Mouse (Mus musculus) MEL (cell line): ENCODE data around the gene Pnpla1.

ENCODE experiments used
- CHD1 ChIP-seq: IDR thresholded peaks from 2 replicates; pipeline ENCODE4 v1.6.1; 2012; ENCODE audit warnings: low read depth, mild to moderate bottlenecking, inconsistent platforms, low read length, improper control_type of control experiment
- CTCF ChIP-seq, 3 experiments: IDR thresholded peaks in 2 of 3; conservative IDR thresholded peaks in 1 of 3; 2 replicates each; pipeline ENCODE4 v1.5.1; 2011 to 2012; ENCODE audit warnings: low read length in 3 of 3, low read depth in 2 of 3, mild to moderate bottlenecking in 2 of 3, improper control_type of control experiment in 1 of 3, inconsistent platforms in 1 of 3, mixed read lengths in 1 of 3, moderate library complexity in 1 of 3; ENCODE audit not compliant: control insufficient read depth in 1 of 3, insufficient read depth in 1 of 3, poor library complexity in 1 of 3, severe bottlenecking in 1 of 3
- GATA1 ChIP-seq: IDR thresholded peaks from 2 replicates; pipeline ENCODE4 v1.6.1; 2011; ENCODE audit warnings: low read depth, low read length, improper control_type of control experiment
- MAX ChIP-seq: IDR thresholded peaks from 2 replicates; pipeline ENCODE4 v1.6.1; 2011; ENCODE audit warnings: low read length, improper control_type of control experiment
- POLR2A ChIP-seq, 2 experiments: IDR thresholded peaks; 2 replicates each; pipeline ENCODE4 v1.6.1; 2011 to 2012; ENCODE audit warnings: low read length in 2 of 2, mild to moderate bottlenecking in 2 of 2, control low read depth in 1 of 2, improper control_type of control experiment in 1 of 2, low read depth in 1 of 2, moderate library complexity in 1 of 2; ENCODE audit not compliant: control insufficient read depth in 1 of 2, insufficient read depth in 1 of 2, poor library complexity in 1 of 2
- POLR2AphosphoS5 ChIP-seq: IDR thresholded peaks from 2 replicates; pipeline ENCODE4 v1.6.1; 2012; ENCODE audit warnings: low read depth, borderline replicate concordance, mild to moderate bottlenecking, inconsistent platforms, low read length, moderate library complexity, mixed read lengths
- TAL1 ChIP-seq: IDR thresholded peaks from 2 replicates; pipeline ENCODE4 v1.6.1; 2012; ENCODE audit warnings: mild to moderate bottlenecking, inconsistent platforms, low read length, moderate library complexity, mixed read lengths
- UBTF ChIP-seq: IDR thresholded peaks from 2 replicates; pipeline ENCODE4 v1.6.1; 2012; ENCODE audit warnings: low read depth, mild to moderate bottlenecking, inconsistent platforms, low read length, improper control_type of control experiment, moderate library complexity, borderline replicate concordance; ENCODE audit not compliant: insufficient read depth
- ZMIZ1 ChIP-seq: IDR thresholded peaks from 2 replicates; pipeline ENCODE4 v1.6.1; 2012; ENCODE audit warnings: low read depth, mild to moderate bottlenecking, inconsistent platforms, low read length, improper control_type of control experiment, moderate library complexity

DNA sequence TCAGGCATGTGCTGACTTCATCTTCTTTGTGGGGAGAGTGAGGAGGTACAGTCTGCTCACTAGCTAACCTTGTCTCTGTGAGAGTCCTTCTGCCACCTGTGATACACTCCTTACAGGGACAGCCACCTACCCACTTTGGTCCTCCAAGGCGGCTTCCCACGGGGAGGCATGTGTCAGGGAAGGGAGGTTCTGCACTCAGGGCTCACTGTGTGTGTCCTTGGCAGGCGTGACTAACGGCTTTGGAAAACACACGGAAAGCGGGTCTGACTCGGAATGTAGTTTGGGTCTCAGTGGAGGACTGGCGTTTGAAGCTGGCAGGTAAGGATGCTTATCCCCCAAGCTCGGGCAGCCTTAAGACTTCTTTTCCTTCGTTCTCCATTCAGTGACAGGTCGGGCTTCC is 34.5 kb upstream of the Pnpla1 start:
- TF ChIP-seq TAL1 (no peak), UBTF (no peak), CTCF (IDR thresholded peaks at IDR 0.05 in 2 of 3, conservative IDR thresholded peaks at IDR 0.05 in 1 of 3; ENCODE audit: control insufficient read depth in 1 of 3, insufficient read depth in 1 of 3, low read depth in 2 of 3, low read length in 3 of 3, poor library complexity in 1 of 3, severe bottlenecking in 1 of 3) (no peak), ZMIZ1 (no peak), POLR2A (IDR thresholded peaks at IDR 0.05; ENCODE audit: control insufficient read depth in 1 of 2, insufficient read depth in 1 of 2, low read depth in 1 of 2, low read length in 2 of 2, poor library complexity in 1 of 2) (no peak), MAX (no peak), GATA1 (no peak), CHD1 (no peak), POLR2AphosphoS5 (no peak)
